Mouse (Mus musculus) forebrain, embryonic 13.5 days (tissue): Measurements from ENCODE around the gene Col6a6. TPM values are rescaled to one million over a fixed set of nuclear protein-coding genes. Genes with fewer than 3 reads are reported as not detected.

Experiments
- ATAC-seq: fragments of 200-750 bp; cut with Nextera tagmentation; 2 replicates; pipeline ENCODE4 v1.8.0; 2017
- H3K27ac ChIP-seq: fragments of 300-500 bp; sonication (generic); 2 replicates; pipeline ENCODE4 v1.5.1; 2015; ENCODE audit warnings: inconsistent platforms, mild to moderate bottlenecking, moderate library complexity
- H3K27me3 ChIP-seq: fragments of 300-500 bp; sonication (generic); 2 replicates; pipeline ENCODE4 v1.6.1; 2015; ENCODE audit warnings: mild to moderate bottlenecking, inconsistent platforms
- H3K36me3 ChIP-seq: fragments of 300-500 bp; sonication (generic); 2 replicates; pipeline ENCODE4 v1.6.1; 2015; ENCODE audit warnings: mild to moderate bottlenecking, inconsistent platforms; ENCODE audit not compliant: poor library complexity, severe bottlenecking
- H3K4me1 ChIP-seq: fragments of 300-500 bp; sonication (generic); 2 replicates; pipeline ENCODE4 v1.6.1; 2015; ENCODE audit warnings: inconsistent platforms
- H3K4me2 ChIP-seq: fragments of 300-500 bp; sonication (generic); 2 replicates; pipeline ENCODE4 v1.6.1; 2015; ENCODE audit warnings: inconsistent platforms, mild to moderate bottlenecking, moderate library complexity
- H3K4me3 ChIP-seq: fragments of 300-500 bp; sonication (generic); 2 replicates; pipeline ENCODE4 v1.5.1; 2015; ENCODE audit warnings: mild to moderate bottlenecking, inconsistent platforms
- H3K9ac ChIP-seq: fragments of 300-500 bp; sonication (generic); 2 replicates; pipeline ENCODE4 v1.6.1; 2015; ENCODE audit warnings: mild to moderate bottlenecking, inconsistent platforms
- H3K9me3 ChIP-seq: fragments of 300-500 bp; sonication (generic); replicated peaks from 2 replicates; pipeline ENCODE4 v1.6.1; 2016; ENCODE audit warnings: inconsistent platforms
- WGBS: fragments of 180-500 bp; shearing (Covaris S2); methylation state at CpG from one replicate; pipeline ENCODE4 v1.1.7; 2015; 5-methylcytosine and 5-hydroxymethylcytosine counted together
- polyA plus RNA-seq: library from polyadenylated mRNA; unstranded; fragments of >200 nt; fragmentation: Nextera tagmentation; extraction: Ambion mirVana; gene quantifications from 2 replicates; pipeline ENCODE4 v1.2.1, GENCODE M21; 2015

Gene Col6a6
- polyA plus RNA-seq, 1 experiment from 2014 or later, result 0.03 TPM

DNA sequence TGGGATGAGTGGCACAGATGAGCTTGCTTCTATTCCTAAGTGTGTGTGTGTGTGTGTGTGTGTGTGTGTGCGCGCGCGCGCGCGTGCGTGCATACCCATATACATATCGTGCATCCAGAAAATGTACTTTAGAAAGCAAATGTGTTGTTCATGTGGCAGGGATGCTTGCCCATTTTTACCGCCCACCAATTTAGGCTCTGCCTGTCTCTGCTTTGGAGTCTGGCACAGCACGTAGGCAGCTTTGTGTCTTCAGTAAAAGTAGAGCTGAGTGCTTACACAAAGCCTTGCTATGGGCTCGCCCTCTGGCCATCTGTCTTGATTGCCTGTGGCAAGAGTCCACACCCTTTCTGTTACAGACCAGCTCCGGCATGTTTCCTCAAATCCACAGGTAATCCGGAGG lies 135.5 kb downstream of the Col6a6 start:
- Histone ChIP-seq H3K27ac (no peak overlapping the region), H3K9me3 (no peaks in the 10 kb centered on the region), H3K4me2 (no peak overlapping the region), H3K36me3 (peaks cover 17% of the 10 kb centered on the region), H3K27me3 (no peaks in the 10 kb centered on the region), H3K4me3 (no peak overlapping the region), H3K9ac (no peak overlapping the region), H3K4me1 (0 out of 2 replicates have a peak, but pooled peaks cover 2% of the 10 kb centered on the region)
- no peak for ATAC-seq
- 90% methylated on average over 14 of the region's 14 CpGs for WGBS

DNA sequence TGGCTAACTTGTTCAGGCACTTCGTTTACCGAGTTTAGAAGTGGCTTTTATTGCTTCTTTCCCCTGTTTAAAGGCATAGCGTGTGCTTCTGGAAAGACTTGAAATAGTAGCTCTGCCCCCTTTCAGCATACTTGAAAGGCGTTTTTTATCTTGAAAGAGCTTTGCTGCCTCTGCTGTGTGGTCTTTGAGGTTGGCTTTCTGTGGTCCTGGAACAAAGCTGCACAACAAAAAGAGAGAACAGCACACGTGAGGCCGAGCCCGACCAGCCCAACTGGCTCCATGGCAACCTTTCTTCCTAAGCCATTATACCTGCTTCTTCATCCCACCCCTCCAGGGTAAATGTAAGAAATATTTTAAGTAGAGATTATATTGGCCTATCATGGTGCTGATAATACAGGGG lies 138.5 kb downstream of the Col6a6 start:
- Histone ChIP-seq H3K4me1 (0 out of 2 replicates have a peak, but pooled peaks cover 2% of the 10 kb centered on the region), H3K27me3 (no peaks in the 10 kb centered on the region), H3K9ac (no peak overlapping the region), H3K36me3 (peaks cover 42% of the 10 kb centered on the region), H3K4me2 (no peak overlapping the region), H3K27ac (no peak overlapping the region), H3K9me3 (no peaks in the 10 kb centered on the region), H3K4me3 (no peak overlapping the region)
- WGBS, result 3% methylated on average over 7 of the region's 7 CpGs
- no peak for ATAC-seq

DNA sequence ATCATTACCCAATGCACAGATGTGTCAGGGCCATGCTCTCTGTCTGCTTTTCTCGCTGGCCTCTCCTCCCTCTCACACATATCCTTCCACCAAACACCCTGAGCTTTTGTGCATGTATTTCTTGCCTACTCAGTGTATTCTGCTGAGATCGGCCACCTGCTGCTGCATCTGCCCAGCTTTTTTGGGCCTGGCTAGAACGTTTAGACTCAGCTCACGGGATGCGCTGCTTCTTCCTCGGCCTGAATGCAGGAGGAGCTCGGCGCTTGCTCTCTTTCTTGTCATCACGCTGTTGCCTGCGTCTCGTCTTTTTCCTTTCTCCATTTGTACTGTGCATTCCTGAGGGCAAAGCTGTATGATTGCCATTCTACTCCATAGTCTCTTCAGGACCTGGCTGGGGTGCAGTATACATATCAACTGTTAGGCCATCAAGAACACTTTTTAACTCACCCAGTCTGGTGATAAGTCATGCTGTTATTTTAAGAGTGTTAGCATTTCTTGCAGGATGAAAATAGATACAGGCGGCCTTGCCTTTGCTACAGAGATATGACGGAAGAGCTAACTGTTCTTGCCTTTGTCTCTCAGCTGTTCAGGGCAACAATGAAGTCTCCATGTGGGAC lies 143.3 kb downstream of the Col6a6 start:
- Histone ChIP-seq H3K4me3 (no peak overlapping the region), H3K27me3 (no peaks in the 10 kb centered on the region), H3K27ac (no peak overlapping the region), H3K4me1 (peaks cover 9% of the 10 kb centered on the region; the same call in 1 of the 2 replicates), H3K36me3 (peaks cover 64% of the 10 kb centered on the region), H3K9ac (no peak overlapping the region), H3K9me3 (no peaks in the 10 kb centered on the region), H3K4me2 (no peak overlapping the region)
- ATAC-seq, result no peak
- WGBS, result 90% methylated on average over 13 of the region's 13 CpGs

DNA sequence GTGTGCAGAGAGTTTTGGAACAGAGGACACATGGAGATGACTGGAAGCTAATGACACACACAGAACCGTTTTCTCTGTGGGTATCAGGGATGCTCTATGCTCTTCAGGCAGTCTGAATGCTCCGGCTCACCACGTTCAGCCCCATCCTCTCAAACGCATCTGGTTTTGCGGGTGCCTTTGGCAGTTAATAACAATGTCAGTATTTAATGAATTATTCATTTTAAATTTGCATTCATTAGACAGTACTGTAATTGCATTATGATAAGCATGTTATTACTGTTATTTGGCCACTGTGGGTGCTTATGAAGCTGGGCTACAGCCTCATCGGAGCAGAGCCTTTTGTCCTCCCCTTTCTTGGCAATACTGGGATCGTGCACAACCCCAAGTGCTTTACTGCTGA lies 146.6 kb downstream of the Col6a6 start:
- Histone ChIP-seq H3K4me3 (no peak overlapping the region), H3K4me1 (peaks cover 7% of the 10 kb centered on the region; the same call in 1 of the 2 replicates), H3K36me3 (peaks cover 59% of the 10 kb centered on the region), H3K27ac (peak overlapping the region; percentile 70), H3K27me3 (no peaks in the 10 kb centered on the region), H3K4me2 (no peak overlapping the region), H3K9me3 (no peaks in the 10 kb centered on the region), H3K9ac (no peak overlapping the region)
- 55% methylated on average over 7 of the region's 7 CpGs for WGBS
- peak; percentile 94 for ATAC-seq

DNA sequence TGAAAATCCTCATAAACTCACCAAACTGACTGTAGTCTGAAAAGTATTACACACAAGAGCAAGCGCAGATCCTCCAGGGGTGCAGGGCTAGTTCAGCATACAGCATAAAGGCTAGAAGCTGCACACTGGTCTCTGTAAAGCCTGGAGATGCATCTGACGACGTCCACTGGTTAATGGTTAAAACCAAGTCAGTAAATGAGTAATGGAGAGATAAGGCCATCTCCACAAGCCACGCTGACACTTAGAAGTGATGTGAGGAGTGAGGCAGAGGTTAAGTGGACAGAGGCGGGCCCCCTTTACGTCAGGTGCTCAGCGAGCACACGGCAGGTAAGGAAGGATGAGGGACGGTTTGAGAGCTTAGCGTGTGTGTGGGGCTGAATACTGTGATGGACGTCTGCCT lies 152.0 kb downstream of the Col6a6 start:
- Histone ChIP-seq H3K4me3 (no peak overlapping the region), H3K27ac (no peak overlapping the region), H3K4me1 (peaks cover 4% of the 10 kb centered on the region; the same call in 1 of the 2 replicates), H3K4me2 (no peak overlapping the region), H3K9me3 (no peaks in the 10 kb centered on the region), H3K27me3 (no peaks in the 10 kb centered on the region), H3K9ac (no peak overlapping the region), H3K36me3 (peaks cover 58% of the 10 kb centered on the region)
- ATAC-seq, result no peak
- WGBS, result 93% methylated on average over 11 of the region's 11 CpGs

DNA sequence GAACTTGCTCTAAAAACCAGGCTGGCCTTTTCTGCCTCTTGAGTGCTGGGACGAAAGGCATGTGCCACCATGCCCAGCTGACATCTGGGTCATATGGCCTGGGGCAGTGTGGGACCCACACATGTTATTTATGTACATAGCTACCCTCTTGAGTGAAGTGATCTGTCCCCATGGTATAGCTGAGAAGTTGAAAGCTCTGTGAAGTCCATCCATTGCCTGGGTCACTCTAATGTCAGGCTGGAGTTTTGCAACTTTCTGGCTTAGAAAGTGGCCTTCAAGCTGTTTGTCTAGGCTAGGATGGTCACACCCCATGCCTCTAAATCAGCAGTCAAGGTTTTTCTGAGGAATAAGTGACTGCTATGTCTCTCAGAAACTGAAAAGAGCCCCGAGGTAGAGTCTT lies 155.9 kb downstream of the Col6a6 start:
- H3K4me1 ChIP-seq, result no peaks in the 10 kb centered on the region
- H3K4me2 ChIP-seq, result no peak overlapping the region
- H3K27me3 ChIP-seq, result no peaks in the 10 kb centered on the region
- H3K4me3 ChIP-seq, result no peak overlapping the region
- no peaks in the 10 kb centered on the region for H3K9me3 ChIP-seq
- no peak for ATAC-seq
- H3K36me3 ChIP-seq, result peaks cover 77% of the 10 kb centered on the region
- WGBS, result 96% methylated on average over 2 of the region's 2 CpGs
- H3K27ac ChIP-seq, result no peak overlapping the region
- H3K9ac ChIP-seq, result no peak overlapping the region

DNA sequence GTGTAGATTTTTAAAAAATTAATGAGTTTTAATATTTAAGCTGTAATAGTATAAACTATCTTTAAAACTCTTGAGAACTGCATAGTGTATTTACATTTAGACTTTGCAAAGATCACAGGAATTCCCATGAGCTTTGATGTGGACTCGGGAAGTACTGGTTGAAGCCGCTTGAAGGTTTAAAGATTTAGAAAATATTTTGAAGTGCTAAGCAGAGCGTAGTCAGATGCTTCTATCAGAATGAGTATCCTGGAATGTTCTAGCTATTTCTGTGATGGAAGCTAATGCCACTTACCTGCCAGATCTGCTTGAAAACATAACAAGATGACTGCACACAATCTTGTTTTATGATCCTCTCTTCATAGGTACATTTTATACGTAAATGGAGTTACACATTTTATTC lies 157.0 kb downstream of the Col6a6 start:
- no peak overlapping the region for H3K27ac ChIP-seq
- peaks cover 72% of the 10 kb centered on the region for H3K36me3 ChIP-seq
- no peak for ATAC-seq
- H3K4me1 ChIP-seq, result no peaks in the 10 kb centered on the region
- H3K9ac ChIP-seq, result no peak overlapping the region
- no peak overlapping the region for H3K4me2 ChIP-seq
- WGBS, result 93% methylated on average over 4 of the region's 4 CpGs
- no peaks in the 10 kb centered on the region for H3K27me3 ChIP-seq
- H3K4me3 ChIP-seq, result no peak overlapping the region
- H3K9me3 ChIP-seq, result no peaks in the 10 kb centered on the region

DNA sequence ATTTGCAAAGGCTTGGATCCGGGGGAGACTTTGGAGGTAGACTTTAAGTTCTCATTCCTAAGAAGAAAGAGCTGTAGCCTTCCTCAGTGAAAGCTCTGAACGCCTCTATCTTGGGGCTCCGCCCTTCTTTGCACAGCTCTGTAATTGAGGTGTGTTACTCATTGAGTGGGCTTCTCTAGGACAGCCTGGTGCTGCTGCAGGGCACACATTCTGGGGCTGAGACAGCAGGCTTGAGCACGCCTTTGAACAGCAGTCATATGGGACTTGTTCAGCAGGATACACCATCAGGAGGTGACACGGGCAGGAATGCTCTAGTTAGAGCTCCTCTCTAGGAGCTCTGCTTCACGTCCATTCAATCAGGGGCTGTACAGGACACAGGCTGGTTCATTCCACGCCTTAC lies 162.7 kb downstream of the Col6a6 start:
- no peaks in the 10 kb centered on the region for H3K27me3 ChIP-seq
- H3K9ac ChIP-seq, result no peak overlapping the region
- H3K36me3 ChIP-seq, result peaks cover 81% of the 10 kb centered on the region
- ATAC-seq, result no peak
- no peak overlapping the region for H3K27ac ChIP-seq
- no peaks in the 10 kb centered on the region for H3K4me1 ChIP-seq
- H3K4me3 ChIP-seq, result no peak overlapping the region
- WGBS, result 90% methylated on average over 7 of the region's 7 CpGs
- no peaks in the 10 kb centered on the region for H3K9me3 ChIP-seq
- H3K4me2 ChIP-seq, result no peak overlapping the region

DNA sequence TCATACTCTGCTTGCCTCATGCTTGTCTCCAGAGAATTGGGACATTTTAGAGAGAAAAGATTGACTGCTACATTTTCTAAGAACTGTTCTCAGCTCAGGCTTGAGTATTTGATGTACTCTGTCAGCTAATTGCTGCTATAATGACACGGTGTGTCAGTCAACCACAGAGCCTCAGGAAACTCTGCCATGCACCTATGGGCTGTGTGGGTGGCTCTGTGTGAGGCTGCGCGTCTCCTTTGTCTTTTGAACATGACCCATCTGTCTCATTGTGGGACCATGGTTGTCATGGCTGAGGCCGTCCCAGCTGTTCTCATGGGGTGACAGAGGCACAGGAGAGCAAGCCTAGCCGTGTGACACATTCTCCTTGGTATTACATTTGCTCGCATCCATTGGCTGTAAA lies 168.1 kb downstream of the Col6a6 start:
- Histone ChIP-seq H3K27ac (peak overlapping the region; percentile 14; the same call in 1 of the 2 replicates), H3K36me3 (peaks cover 65% of the 10 kb centered on the region), H3K9ac (no peak overlapping the region), H3K9me3 (no peaks in the 10 kb centered on the region), H3K4me2 (no peak overlapping the region), H3K4me1 (no peaks in the 10 kb centered on the region), H3K27me3 (no peaks in the 10 kb centered on the region), H3K4me3 (no peak overlapping the region)
- 81% methylated on average over 6 of the region's 6 CpGs for WGBS
- peak; percentile 59; the same call in 1 of the 2 replicates for ATAC-seq

DNA sequence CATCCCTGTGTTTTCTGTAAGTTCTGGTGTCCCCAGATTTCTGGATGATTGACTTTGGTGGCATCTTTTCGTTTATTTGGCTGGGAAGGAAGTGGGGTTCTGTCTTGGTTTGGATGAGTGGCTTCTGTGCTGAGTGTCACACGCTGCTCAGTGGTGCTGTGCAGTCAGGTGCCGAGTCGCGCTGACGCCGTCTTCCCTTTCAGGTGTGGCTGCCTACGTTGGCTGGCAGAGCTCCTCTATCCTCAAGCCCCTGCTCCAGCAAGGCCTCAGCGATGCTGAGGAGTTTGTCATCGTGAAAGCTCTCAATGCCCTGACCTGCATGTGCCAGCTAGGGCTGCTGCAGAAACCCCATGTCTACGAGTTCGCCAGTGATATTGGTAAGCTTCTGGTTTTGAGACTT lies 169.7 kb downstream of the Col6a6 start:
- Histone ChIP-seq H3K36me3 (peaks cover 61% of the 10 kb centered on the region), H3K9ac (no peak overlapping the region), H3K27ac (no peak overlapping the region), H3K4me1 (no peaks in the 10 kb centered on the region), H3K9me3 (no peaks in the 10 kb centered on the region), H3K27me3 (no peaks in the 10 kb centered on the region), H3K4me3 (no peak overlapping the region), H3K4me2 (no peak overlapping the region)
- WGBS, result 97% methylated on average over 12 of the region's 12 CpGs
- ATAC-seq, result no peak

DNA sequence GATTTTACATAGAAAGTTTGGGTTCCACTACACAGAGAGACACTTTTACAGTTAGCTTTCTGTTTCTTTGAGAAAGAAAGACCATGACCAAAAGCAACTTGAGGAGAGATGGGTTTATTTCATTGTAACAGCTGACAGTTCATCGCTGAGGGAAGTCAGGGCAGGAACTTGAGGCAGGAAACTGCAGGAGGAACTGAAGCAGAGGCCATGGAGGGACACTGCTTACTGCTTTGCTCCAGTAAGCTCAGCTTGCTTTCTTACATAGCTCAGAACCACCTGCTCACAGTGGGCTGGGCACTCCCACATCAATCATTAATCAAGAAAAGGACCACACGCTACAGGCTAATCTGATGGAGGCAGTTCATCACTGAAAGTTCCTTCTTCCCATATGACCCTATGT lies 171.8 kb downstream of the Col6a6 start:
- WGBS, result 73% methylated on average over 2 of the region's 2 CpGs

DNA sequence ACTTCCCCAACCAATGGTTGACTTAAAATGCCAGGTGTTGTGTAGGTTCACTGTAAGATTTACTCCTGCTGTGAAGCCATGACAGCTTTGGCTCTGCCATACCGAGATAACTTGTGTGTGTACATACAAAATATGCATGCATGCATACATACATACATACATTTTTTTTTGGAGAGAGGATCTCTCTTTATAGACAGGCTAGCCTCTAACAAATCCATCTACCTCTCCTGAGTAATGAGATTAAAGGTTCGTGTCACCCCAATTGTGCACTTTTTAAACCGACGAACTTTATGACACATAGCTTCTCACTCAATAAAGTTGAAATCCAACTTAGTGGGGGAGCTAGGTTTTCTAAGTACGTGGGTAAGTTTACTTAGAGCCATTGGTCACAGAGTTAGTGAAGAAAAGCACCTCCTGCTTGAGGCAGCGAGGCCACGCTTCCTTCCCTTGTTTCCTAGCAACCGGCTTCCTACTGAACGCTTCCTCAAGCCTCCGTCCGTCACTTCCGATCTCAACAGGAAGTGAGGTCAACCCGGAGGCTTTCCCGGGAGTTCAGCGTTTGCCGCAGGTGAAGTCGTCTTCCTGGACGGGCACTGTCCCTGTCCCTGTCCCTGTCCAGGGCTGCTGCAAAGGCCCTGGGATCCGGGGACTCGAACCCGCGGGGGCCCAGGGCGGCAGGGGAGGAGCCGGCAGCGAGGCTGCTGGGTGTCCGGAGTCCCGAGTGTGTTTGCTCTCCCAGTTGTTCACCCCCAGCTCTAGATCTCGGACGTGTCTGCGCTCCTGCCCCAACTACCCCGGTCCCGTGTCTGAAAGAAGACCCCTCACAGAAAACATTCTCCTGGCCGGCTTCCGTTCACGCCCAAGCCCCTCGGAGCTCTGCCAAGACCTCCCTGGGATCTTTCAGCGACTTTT lies 185.2 kb downstream of the Col6a6 start, which contains the start of gene Pik3r4:
Gene Pik3r4, plus strand, starts transcription at position 519 of the 912 bp plus-strand sequence.
- peak; percentile 97 for ATAC-seq
- 5% methylated on average over 37 of the region's 37 CpGs for WGBS
- Histone ChIP-seq H3K9me3 (no peaks in the 10 kb centered on the region), H3K27ac (no peak within 1 kb of the TSS), H3K4me3 (peak within 1 kb of the TSS; percentile 83), H3K36me3 (peaks cover 29% of the 10 kb centered on the region), H3K4me1 (peaks cover 10% of the 10 kb centered on the region), H3K4me2 (peak within 1 kb of the TSS; percentile 87), H3K9ac (peak within 1 kb of the TSS; percentile 83), H3K27me3 (no peaks in the 10 kb centered on the region)

More for the DNA sequence above, 171.8 kb downstream of the Col6a6 start:
- Histone ChIP-seq H3K9me3 (no peaks in the 10 kb centered on the region), H3K4me1 (no peaks in the 10 kb centered on the region), H3K27ac (no peak overlapping the region), H3K36me3 (peaks cover 59% of the 10 kb centered on the region), H3K9ac (no peak overlapping the region), H3K4me2 (no peak overlapping the region), H3K4me3 (no peak overlapping the region), H3K27me3 (no peaks in the 10 kb centered on the region)
- ATAC-seq, result no peak
